Mouse (Mus musculus): ENCODE measurements around the gene Cldn22.

DNA sequence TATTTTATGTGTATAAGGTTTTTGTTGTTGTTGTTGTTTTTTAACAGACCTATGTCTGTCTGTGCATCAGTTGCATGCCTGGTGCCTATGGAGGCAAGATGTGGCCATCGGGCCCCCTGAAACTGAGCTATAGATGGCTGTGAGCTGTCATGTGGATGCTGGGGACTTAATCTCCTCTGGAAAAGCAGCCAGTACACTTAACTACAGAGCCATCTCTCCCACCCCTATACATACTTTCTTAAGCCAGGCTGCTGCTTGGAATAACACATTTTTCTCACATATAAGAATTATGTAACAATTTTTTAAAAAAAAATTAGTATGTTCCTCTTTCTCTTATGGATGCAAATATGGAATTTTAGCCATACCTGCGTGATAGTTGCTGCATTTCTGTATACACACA, 40.7 kb upstream of the Cldn22 start:
- TF ChIP-seq POLR2A (IDR thresholded peaks at IDR 0.05; ENCODE audit: low read depth, low read length) (no peak), CTCF (IDR thresholded peaks at IDR 0.05; ENCODE audit: borderline replicate concordance, insufficient read depth, low read length) (no peak)
